Mouse (Mus musculus): ENCODE data around the gene Plxdc1. TPM values are rescaled to one million over a fixed set of nuclear protein-coding genes. Genes with fewer than 3 reads are reported as not detected.

The Plxdc1 gene
- total RNA-seq, 2 experiments from 2014 or later, result 1.3 to 2.4 TPM

- no peak for ATAC-seq (replicated peaks; ENCODE audit: low FRiP score, poor library complexity, severe bottlenecking)
Observed at GRCm38 (mm10) chr11:97996691-97997090, 10.4 kb upstream of the Plxdc1 start.

DNA sequence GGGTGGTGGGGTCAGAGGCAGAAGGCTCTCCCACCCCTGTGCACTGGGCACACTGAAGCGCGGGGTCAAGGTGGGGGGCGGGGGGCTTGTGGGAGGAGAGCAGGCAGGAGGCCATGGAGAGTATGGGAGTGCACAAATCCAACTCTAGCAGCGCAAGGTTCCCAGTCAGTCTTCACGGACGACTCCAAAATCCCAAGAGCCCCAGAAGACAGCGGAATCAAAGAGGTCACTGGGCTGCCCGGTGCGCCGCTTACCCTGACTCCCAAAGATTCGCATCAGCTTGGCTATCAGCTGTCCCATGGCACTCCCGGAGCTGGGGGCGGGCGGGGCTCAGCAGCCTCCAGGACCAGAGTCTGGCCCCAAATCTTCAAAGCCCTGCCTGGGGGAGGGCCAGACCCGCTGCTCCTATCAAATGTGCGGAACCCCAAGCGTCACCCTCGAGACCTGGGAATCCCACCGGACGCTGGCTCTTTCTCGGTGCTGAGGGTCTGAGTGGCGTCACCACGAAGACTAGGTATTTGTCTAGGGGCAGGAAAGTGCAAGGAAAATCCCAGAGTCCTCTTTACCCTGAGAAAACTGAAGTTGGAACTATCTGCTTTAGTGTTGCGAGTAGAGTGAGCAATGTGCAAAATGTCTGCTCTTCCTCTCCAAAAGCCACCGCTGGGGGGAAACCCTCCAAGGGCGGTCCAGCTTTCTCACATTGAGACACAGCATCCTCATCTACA lies 9.5 kb upstream of the Plxdc1 start, which contains the start of gene Arl5c:
Arl5c (minus strand) TSS at position 618 of the 725 bp plus-strand sequence.
- ATAC-seq (replicated peaks; ENCODE audit: low FRiP score, poor library complexity, severe bottlenecking), result no peak

DNA sequence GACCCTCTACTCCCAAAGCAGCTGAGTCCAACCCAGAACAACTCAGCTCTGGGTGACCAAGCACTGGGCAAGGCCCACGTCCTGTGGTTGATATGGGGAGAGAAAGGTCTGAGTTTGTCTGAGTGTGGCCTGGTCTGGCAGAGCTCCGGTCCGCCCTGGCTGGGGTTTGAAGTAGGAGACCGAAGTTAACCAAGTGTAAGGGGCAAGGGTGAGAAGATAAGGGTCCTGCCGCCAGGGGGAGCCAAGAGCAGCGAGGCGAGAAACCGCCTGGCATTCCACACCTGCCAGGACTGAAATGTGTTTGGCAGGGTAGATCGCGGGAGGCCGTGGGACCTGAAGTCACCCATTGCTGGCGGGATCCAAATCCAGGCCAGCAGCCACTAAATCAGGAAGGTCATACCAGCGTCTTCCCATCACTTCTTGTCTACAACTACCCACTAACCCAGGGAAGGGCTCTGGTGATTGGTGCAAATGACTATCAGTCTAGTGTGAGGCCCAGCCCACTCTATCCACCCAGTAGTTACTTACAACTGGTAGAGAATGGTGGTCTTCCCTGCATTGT lies 8.4 kb upstream of the Plxdc1 start:
- peak; percentile 84 for ATAC-seq (replicated peaks; ENCODE audit: low FRiP score, poor library complexity, severe bottlenecking)

DNA sequence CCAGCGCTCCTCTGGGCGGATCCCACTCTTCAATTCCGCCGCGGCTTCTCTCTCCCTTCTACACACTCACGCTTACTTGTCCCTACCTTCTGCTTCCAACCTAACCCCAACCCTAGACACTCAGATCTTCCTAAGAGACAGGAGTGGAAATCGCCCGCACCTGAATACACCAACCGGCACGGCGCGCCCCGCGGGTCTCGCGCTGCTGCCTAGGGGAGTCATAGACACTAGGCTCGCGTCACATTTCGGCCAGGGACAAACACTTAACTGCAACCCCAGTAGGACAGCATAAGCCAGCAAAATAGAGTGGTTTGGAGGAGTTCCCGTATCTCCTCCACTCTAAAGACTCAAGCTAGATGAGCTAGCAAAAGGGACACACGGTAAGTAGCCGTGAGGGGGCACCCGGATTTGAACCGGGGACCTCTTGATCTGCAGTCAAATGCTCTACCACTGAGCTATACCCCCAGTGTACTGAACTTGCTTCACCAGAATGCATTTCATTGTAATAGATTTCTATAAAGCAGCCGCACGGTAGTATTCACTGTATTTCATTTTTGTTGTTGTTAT lies 2.4 kb upstream of the Plxdc1 start:
- ATAC-seq (replicated peaks; ENCODE audit: low FRiP score, poor library complexity, severe bottlenecking), result peak; percentile 59

DNA sequence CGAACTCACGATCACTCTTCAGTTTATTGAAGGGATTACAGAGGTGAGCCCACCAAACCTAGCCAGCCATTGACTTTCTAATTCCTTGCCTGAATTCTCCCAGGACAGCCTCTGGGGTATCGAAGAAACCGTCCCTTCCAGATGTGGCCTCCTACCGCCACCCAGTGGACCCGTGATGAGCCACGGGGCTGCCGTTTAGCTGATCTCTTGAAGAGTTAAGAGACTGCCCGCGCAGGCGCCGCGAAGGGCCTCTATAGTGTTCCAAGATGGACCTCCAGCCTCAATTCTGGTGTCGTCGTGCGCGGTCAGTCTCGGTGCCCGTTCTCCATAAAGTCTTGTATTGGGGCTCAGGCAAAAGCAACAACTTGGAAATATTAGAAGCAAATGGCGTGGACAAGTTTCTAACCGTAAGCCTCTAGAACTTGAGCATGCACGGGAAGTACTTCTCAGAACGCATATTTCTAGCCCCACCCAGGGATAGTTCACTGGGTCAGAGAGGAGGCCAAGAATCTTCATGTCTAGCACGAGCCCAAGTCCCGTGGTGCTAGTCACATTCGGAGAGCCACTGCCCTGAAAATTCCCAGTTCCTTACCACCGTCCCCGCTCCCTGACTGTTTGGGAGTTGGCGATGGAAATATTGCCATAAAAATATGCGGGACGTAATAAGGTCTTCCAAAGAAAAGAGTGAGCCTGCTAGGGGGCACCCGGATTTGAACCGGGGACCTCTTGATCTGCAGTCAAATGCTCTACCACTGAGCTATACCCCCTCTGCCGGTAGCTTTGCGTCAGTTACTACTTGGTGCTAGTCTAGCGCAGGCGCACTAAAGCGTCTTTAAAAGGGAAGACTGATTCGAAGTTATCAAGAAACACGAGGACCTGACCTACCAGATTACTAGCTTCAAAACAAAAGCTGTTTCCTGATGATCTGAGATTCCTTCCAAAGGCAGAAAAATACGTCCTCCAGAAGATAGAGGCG lies 1.6 kb upstream of the Plxdc1 start:
- peak; percentile 78 for ATAC-seq (replicated peaks; ENCODE audit: low FRiP score, poor library complexity, severe bottlenecking)

DNA sequence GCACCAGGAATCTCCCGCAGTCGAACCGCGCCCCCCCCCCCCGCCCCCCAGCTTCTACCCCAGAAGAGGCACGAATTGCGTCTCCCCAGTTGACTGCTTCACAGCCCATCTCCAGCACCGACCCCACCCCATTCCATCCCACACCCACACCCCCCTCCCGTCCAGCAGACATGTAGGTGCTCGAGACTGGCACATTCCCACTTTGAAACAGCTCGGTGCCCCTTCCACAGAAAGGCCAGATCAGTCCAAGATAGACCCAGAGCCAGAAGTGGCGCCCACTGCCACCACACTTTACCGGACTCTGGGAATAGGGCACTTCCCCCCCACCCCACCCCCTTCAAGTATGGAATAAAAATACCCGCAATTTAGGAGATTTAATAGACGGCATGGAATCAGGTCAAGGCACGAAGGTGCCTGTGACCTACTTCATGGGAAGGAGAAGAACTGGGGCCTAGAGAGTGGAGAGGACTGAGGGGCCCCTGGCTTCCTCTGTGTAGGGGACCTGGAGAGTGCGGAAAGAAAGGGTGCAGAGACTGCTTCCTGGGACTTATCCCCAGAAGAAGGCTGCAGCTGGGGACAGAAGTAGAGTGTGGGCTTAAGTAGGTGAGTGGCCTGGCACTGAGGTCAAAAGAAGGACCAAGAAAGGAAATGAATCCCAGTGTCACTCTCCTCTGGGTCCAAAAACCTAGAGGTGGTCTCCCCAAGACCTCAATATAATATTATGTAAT lies 658 bp upstream of the Plxdc1 start:
- no peak for ATAC-seq (replicated peaks; ENCODE audit: low FRiP score, poor library complexity, severe bottlenecking)

DNA sequence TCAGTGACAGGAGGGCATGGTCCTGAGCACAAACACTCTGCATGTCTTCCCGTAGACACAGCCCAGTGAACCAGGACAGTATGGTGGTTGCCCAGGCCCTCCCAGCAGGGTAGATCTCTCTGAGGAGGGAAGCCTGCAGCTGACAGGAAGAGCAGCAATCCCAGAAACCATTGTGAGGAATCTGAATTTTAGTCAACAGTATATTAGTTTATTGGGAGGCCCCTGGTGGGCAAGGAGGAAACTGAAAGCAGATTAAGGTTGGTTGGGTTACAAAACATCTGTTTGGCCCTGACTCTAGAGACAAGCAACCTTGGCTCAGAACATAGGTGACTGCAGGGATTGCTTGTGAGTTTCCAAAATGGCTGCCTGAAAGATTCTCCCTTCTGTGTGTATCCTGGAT lies 2.3 kb downstream of the Plxdc1 start:
- ATAC-seq (replicated peaks; ENCODE audit: low FRiP score, poor library complexity, severe bottlenecking), result no peak

- no peak for ATAC-seq (replicated peaks; ENCODE audit: low FRiP score, poor library complexity, severe bottlenecking)
Observed at GRCm38 (mm10) chr11:97983506-97983905, 2.7 kb downstream of the Plxdc1 start.

GRCm38 (mm10) chr11:97982721-97983120 lies 3.5 kb downstream of the Plxdc1 start:
- no peak for ATAC-seq (replicated peaks; ENCODE audit: low FRiP score, poor library complexity, severe bottlenecking)

- no peak for ATAC-seq (replicated peaks; ENCODE audit: low FRiP score, poor library complexity, severe bottlenecking)
Observed at GRCm38 (mm10) chr11:97980531-97980966, 5.7 kb downstream of the Plxdc1 start.

DNA sequence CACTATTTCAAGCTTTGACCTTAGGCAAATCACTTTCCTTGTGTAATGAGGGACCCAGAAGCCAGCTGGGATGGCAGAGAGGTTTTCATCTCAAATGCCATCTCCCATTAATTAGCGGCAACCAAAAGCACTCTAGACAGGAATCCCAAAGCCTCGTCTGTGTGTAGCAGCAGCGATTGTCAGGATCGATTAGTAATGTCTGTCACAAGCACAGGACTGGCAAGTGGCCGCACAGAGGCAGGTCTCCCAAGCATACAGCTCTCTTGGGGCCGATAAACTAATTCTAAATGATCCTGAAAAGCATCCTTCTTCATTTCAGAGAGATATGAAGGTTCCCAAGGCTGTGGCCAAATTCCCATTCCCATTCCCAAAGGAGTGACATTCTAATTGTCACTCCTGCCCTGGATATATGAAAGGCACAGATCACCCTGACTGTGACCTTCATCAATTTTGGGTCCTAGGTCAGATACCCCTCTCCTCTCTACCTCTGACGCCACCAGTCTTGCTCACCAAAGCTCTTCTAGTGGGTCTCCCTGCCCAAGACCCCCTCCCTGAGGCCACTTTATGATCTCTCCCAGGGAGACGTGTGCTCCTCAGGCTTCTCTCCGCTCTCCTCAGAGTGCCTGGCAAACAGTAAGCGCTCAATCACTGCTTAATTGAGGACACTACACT lies 6.3 kb downstream of the Plxdc1 start:
- ATAC-seq (replicated peaks; ENCODE audit: low FRiP score, poor library complexity, severe bottlenecking), result no peak

DNA sequence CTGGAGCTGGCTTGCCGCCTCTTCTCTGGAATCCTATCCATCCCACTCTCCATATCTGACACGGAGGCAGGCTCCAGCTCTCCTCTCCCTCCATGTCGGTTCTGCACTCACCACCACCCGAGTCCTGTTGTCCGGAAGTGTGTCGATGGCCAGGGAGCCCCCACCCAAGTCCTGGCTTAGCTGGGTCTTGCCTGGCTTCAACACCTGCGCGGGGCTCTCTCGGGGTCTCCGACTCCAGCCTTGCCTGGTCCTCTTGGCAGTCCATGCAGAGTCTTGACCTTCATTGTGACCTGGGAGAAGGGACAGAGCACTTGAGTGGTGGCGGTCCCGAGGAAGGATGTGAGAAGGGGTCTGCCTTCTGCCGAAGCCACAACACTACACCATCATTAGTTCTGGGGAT lies 7.9 kb downstream of the Plxdc1 start:
- no peak for ATAC-seq (replicated peaks; ENCODE audit: low FRiP score, poor library complexity, severe bottlenecking)

- ATAC-seq (replicated peaks; ENCODE audit: low FRiP score, poor library complexity, severe bottlenecking), result no peak
Observed at GRCm38 (mm10) chr11:97977797-97978196, 8.4 kb downstream of the Plxdc1 start.

DNA sequence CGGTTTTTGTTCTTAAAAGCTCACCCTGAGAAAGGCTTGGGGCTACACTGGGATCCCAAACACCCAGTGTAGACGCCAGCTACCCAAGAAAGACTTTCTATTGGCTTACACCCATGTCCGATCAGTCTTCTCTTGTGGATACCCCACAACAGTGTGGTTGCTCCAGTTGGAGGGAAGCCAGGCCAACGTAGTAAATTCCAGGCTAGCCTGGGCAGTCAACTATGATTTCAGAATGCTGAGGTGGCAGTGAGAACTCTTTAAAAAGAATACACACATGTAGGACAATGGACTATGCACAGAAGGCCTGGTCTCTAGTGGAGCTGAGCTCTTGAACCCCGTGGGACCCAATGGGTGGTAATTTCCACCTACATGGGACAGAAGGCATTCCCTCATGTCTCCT lies 11.5 kb downstream of the Plxdc1 start:
- no peak for ATAC-seq (replicated peaks; ENCODE audit: low FRiP score, poor library complexity, severe bottlenecking)

DNA sequence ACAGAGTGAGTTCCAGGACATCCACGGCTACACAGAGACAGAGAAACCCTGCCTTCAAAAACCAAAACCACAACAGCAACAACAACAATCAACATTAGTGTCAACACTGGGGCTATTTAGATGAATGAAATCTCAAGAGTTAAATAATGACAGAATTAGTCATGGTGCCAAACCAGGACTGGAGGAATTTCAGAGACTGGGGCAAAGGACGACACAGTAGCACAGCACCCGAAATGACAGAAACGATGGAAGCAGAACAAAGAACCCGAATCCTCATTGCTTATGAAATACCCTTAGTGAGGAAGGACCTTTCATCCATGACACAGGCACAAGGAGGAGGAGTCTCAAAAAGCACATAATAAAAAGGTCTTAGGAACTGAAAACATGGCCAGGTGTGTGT lies 12.1 kb downstream of the Plxdc1 start:
- ATAC-seq (replicated peaks; ENCODE audit: low FRiP score, poor library complexity, severe bottlenecking), result no peak

DNA sequence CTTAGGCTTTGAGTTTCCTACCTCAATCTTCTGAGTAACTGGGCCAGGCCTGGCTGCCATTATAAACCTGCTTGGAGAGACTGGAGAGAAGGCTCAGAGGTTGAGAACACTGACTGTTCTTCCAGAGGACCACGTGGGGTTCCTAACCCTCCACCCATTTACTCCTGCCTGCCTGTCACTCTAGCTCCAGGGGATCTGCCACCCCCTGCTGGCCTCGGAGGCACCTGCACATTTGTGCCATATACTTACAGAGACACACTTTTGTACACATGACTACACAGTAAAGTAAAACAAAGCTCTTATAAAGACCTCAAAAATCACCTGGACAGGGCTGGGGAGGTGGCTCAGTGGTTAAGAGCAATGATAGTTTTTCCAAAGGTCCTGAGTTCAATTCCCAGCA lies 13.8 kb downstream of the Plxdc1 start:
- no peak for ATAC-seq (replicated peaks; ENCODE audit: low FRiP score, poor library complexity, severe bottlenecking)

DNA sequence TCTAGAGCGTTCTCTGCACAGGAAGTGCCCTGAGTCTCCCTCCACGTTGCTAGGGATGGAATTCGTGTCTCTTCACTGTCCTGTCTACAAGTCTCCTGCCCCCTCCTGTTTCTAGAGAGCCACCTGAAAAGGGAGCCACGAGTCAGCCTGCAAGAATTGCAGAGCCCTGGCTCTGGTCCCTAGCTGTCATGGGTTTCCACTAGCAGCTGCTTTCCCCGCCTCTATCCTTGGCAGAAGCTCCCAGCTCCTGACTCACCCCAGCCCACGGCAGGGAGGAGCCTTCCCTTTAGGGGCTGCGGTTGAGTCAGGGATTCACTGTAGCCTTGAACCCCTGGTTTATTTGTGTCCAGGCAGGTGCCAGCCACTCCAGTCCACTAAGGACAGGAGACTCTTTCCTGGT lies 15.0 kb downstream of the Plxdc1 start:
- no peak for ATAC-seq (replicated peaks; ENCODE audit: low FRiP score, poor library complexity, severe bottlenecking)

DNA sequence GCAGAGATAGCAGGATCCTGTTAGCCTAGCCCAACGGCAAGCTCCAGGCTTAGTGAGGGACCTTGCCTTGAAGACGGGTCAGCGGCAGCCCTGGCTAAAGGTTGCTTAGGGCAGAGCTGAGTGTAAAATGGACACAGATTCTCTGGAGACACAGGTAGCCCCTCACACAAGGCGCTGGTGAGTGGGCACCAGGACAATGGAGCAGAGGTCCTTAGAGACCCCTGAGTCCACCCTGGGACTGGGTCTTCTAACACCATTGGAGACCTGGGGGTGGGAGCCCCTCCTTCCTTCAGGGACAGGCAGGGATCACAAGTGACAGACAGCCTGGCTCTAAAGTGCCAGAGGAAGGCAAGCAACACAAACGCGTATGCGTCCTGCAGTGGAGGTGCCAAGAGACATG lies 15.5 kb downstream of the Plxdc1 start:
- ATAC-seq (replicated peaks; ENCODE audit: low FRiP score, poor library complexity, severe bottlenecking), result no peak

DNA sequence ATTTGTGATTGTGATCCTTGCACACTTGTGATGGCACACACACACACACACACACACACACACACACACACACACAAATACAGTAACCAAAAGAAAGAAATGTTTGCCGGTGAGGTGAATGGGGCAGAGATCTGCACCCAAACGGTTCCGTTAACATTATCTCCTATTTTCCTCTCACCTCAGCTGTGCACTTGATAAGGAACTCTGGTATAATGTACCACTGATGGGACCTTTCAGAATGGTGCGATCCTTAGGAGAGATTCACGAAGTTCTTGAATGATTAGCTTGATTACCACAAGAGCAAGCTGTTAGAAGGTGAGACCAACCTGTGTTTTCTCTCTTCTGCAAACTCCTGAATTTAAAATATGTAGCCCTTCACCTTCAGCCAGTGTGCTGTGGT lies 17.9 kb downstream of the Plxdc1 start:
- ATAC-seq (replicated peaks; ENCODE audit: low FRiP score, poor library complexity, severe bottlenecking), result no peak

Data from erythroid progenitor cell, adult 5-6 weeks (primary cell).